Mouse (Mus musculus): ENCODE measurements around the gene Uggt1.

DNA sequence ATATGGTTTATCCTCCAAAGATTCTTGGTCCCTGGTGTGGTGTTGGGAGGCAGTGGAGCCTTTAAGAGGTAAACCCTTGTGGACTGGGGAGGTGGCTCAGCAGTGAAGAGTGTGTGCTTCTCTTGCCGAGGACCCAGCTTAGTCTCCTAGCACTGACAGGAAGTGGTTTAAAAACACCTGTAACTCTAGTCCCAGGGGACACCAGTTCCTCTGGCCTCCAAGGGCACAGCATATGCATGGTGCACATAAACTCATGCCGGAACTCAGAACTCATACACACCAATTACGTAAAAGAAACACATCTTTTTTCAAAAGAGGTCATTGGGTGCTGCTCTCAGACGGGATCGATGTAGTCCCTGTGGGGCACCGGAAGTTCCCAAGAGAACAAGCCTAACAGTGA lies 37.3 kb upstream of the Uggt1 start:
- TF ChIP-seq CTCF (IDR thresholded peaks at IDR 0.05) (no peak), EP300 (IDR thresholded peaks at IDR 0.05) (no peak)

Data from lung, postnatal 0 days (tissue).